Mouse (Mus musculus) midbrain, postnatal 0 days (tissue): ENCODE measurements around the gene Casz1. TPM values are rescaled to one million over a fixed set of nuclear protein-coding genes. Genes with fewer than 3 reads are reported as not detected.

Source experiments
- ATAC-seq: fragments of 200-750 bp; cut with Nextera tagmentation; 2 replicates; pipeline ENCODE4 v1.8.0; 2017; ENCODE audit warnings: moderate number of reproducible peaks, mild to moderate bottlenecking, moderate TSS enrichment, moderate library complexity; ENCODE audit not compliant: low FRiP score
- DNase-seq: peaks from one replicate; pipeline ENCODE4 v3.0.0-alpha.2; 2015; ENCODE audit warnings: low spot score
- H3K27ac ChIP-seq: fragments of 300-500 bp; sonication (generic); 2 replicates; pipeline ENCODE4 v1.5.1; 2014; ENCODE audit warnings: low read depth, mild to moderate bottlenecking, low read length, mixed read lengths
- H3K27me3 ChIP-seq: fragments of 300-500 bp; sonication (generic); 2 replicates; pipeline ENCODE4 v1.6.1; 2014; ENCODE audit warnings: low read length, control low read depth, mixed read lengths; ENCODE audit not compliant: insufficient read depth
- H3K36me3 ChIP-seq: fragments of 300-500 bp; sonication (generic); 2 replicates; pipeline ENCODE4 v1.6.1; 2014; ENCODE audit warnings: low read length, control low read depth, mixed read lengths; ENCODE audit not compliant: insufficient read depth
- H3K4me1 ChIP-seq: fragments of 300-500 bp; sonication (generic); 2 replicates; pipeline ENCODE4 v1.6.1; 2014; ENCODE audit warnings: mild to moderate bottlenecking, control low read depth, antibody characterized with exemption, low read length, mixed read lengths; ENCODE audit not compliant: insufficient read depth
- H3K4me2 ChIP-seq: fragments of 300-500 bp; sonication (generic); 2 replicates; pipeline ENCODE4 v1.6.1; 2014; ENCODE audit warnings: low read depth, mild to moderate bottlenecking, low read length, mixed read lengths; ENCODE audit not compliant: poor library complexity, severe bottlenecking
- H3K4me3 ChIP-seq: fragments of 300-500 bp; sonication (generic); 2 replicates; pipeline ENCODE4 v1.5.1; 2014; ENCODE audit warnings: low read depth, mild to moderate bottlenecking, low read length, moderate library complexity
- H3K9ac ChIP-seq: fragments of 300-500 bp; sonication (generic); replicated peaks from 2 replicates; pipeline ENCODE4 v1.6.1; 2014; ENCODE audit warnings: mild to moderate bottlenecking, low read length, moderate library complexity, mixed read lengths; ENCODE audit not compliant: poor library complexity, severe bottlenecking
- H3K9me3 ChIP-seq: fragments of 300-500 bp; sonication (generic); 2 replicates; pipeline ENCODE4 v1.6.1; 2016; ENCODE audit warnings: low read length, control low read depth
- CTCF ChIP-seq: IDR thresholded peaks from 2 replicates; pipeline ENCODE4 v1.5.1; 2016; ENCODE audit warnings: antibody characterized with exemption, mild to moderate bottlenecking
- WGBS: fragments of 180-500 bp; shearing (Covaris S2); extraction: QIAGEN DNeasy Blood & Tissue Kit; methylation state at CpG from one replicate; pipeline ENCODE4 v1.1.7; 2014; 5-methylcytosine and 5-hydroxymethylcytosine counted together
- polyA plus RNA-seq: library from polyadenylated mRNA; unstranded; fragments of >200 nt; fragmentation: Nextera tagmentation; extraction: Ambion mirVana; gene quantifications from 2 replicates; pipeline ENCODE4 v1.2.1, GENCODE M21; 2015
- total RNA-seq: library from RNA; depleted of rRNA; stranded (reverse); fragments of >200 nt; gene quantifications from 2 replicates; pipeline ENCODE4 v1.2.3, GENCODE M21; 2014

The Casz1 gene
- total and polyA plus RNA-seq, 2 experiments from 2014 or later = 2.0 to 3.7 TPM

- ATAC-seq = no peak
- no peak overlapping the region for H3K4me2 ChIP-seq
- peaks cover 38% of the 10 kb centered on the region for H3K27me3 ChIP-seq
- no peak overlapping the region for H3K4me3 ChIP-seq
- no peak overlapping the region for H3K9ac ChIP-seq
- H3K4me1 ChIP-seq = 0 out of 2 replicates have a peak, but pooled peaks cover 4% of the 10 kb centered on the region
- H3K27ac ChIP-seq = no peak overlapping the region
- no peaks in the 10 kb centered on the region for H3K36me3 ChIP-seq
- TF ChIP-seq CTCF = peak; percentile 21; the same call in 1 of the 2 replicates
- DNase-seq = no peak
- no peaks in the 10 kb centered on the region for H3K9me3 ChIP-seq
- WGBS = 47% methylated on average over 11 of the region's 11 CpGs
Observed at GRCm38 (mm10) chr4:148878192-148878983, 74.2 kb downstream of the Casz1 start.

GRCm38 (mm10) chr4:148878984-148879610 is 74.9 kb downstream of the Casz1 start:
- no peak overlapping the region for H3K9ac ChIP-seq
- no peaks in the 10 kb centered on the region for H3K9me3 ChIP-seq
- no peak for DNase-seq
- 59% methylated on average over 11 of the region's 11 CpGs for WGBS
- H3K36me3 ChIP-seq = no peaks in the 10 kb centered on the region
- no peak overlapping the region for H3K27ac ChIP-seq
- ATAC-seq = no peak
- H3K4me2 ChIP-seq = no peak overlapping the region
- H3K4me3 ChIP-seq = no peak overlapping the region
- H3K4me1 ChIP-seq = 0 out of 2 replicates have a peak, but pooled peaks cover 4% of the 10 kb centered on the region
- H3K27me3 ChIP-seq = peaks cover 34% of the 10 kb centered on the region
- TF ChIP-seq CTCF = no peak

- no peaks in the 10 kb centered on the region for H3K9me3 ChIP-seq
- ATAC-seq (no peak), DNase-seq (no peak)
- H3K4me2 ChIP-seq = no peak overlapping the region
- H3K27ac ChIP-seq = no peak overlapping the region
- TF ChIP-seq CTCF = no peak
- peaks cover 32% of the 10 kb centered on the region for H3K27me3 ChIP-seq
- no peaks in the 10 kb centered on the region for H3K36me3 ChIP-seq
- H3K4me1 ChIP-seq = 0 out of 2 replicates have a peak, but pooled peaks cover 4% of the 10 kb centered on the region
- H3K4me3 ChIP-seq = no peak overlapping the region
- WGBS = 81% methylated on average over 3 of the region's 3 CpGs
- no peak overlapping the region for H3K9ac ChIP-seq
Observed at GRCm38 (mm10) chr4:148879631-148880030, 75.4 kb downstream of the Casz1 start.

- H3K4me1 ChIP-seq = peaks cover 4% of the 10 kb centered on the region; the same call in 1 of the 2 replicates
- no peak overlapping the region for H3K4me2 ChIP-seq
- H3K9me3 ChIP-seq = no peaks in the 10 kb centered on the region
- no peak overlapping the region for H3K9ac ChIP-seq
- WGBS = 21% methylated on average over 17 of the region's 17 CpGs
- ATAC-seq (no peak), DNase-seq (peak; percentile 56)
- H3K4me3 ChIP-seq = no peak overlapping the region
- TF ChIP-seq CTCF = no peak
- H3K36me3 ChIP-seq = no peaks in the 10 kb centered on the region
- peaks cover 26% of the 10 kb centered on the region; the same call in 1 of the 2 replicates for H3K27me3 ChIP-seq
- H3K27ac ChIP-seq = no peak overlapping the region
Observed at GRCm38 (mm10) chr4:148881001-148881669, 76.9 kb downstream of the Casz1 start.

- H3K9ac ChIP-seq = no peak overlapping the region
- peaks cover 4% of the 10 kb centered on the region; the same call in 1 of the 2 replicates for H3K4me1 ChIP-seq
- TF ChIP-seq CTCF = no peak
- no peak overlapping the region for H3K4me2 ChIP-seq
- H3K4me3 ChIP-seq = no peak overlapping the region
- DNase-seq (no peak), ATAC-seq (no peak)
- no peak overlapping the region for H3K27ac ChIP-seq
- peaks cover 24% of the 10 kb centered on the region; the same call in 1 of the 2 replicates for H3K27me3 ChIP-seq
- H3K9me3 ChIP-seq = no peaks in the 10 kb centered on the region
- 71% methylated on average over 5 of the region's 5 CpGs for WGBS
- H3K36me3 ChIP-seq = no peaks in the 10 kb centered on the region
Observed at GRCm38 (mm10) chr4:148881838-148882237, 77.6 kb downstream of the Casz1 start.
